Mouse (Mus musculus): ENCODE results near the gene Zswim7. TPM values are rescaled to one million over a fixed set of nuclear protein-coding genes. Genes with fewer than 3 reads are reported as not detected.

The Zswim7 gene
- 19.7 and 22.2 TPM in 2 replicates for polyA plus RNA-seq (2014; fragmentation: Nextera tagmentation; extraction: Ambion mirVana)

GRCm38 (mm10) chr11:62280675-62281600 is at the start of gene Zswim7, which contains the start of gene Ttc19:
Gene Zswim7, minus strand, starts transcription at chr11:62281375.
Gene Ttc19, plus strand, starts transcription at chr11:62281473.
- WGBS = under 1% methylated on average over 68 of the region's 68 CpGs
- Histone ChIP-seq H3K9ac (ENCODE audit: low read length) (peak within 1 kb of the TSS; percentile 76), H3K9me3 (ENCODE audit: control insufficient read depth, low read length) (no peaks in the 10 kb centered on the region), H3K27ac (replicated peaks in 1 of 2; ENCODE audit: control insufficient read depth in 1 of 2, insufficient read depth in 1 of 2, low read depth in 2 of 2, low read length in 2 of 2) (peak within 1 kb of the TSS; percentile 87 to 96), H3K4me1 (ENCODE audit: control insufficient read depth in 2 of 2, insufficient read depth in 2 of 2, low read length in 2 of 2) (peaks cover 0 to 8% of the 10 kb centered on the region in 2 experiments; a peak in 1 of 4 replicates), H3K36me3 (ENCODE audit: control insufficient read depth, insufficient read depth, low read length) (peaks cover 30% of the 10 kb centered on the region), H3K4me2 (ENCODE audit: low read length) (peak within 1 kb of the TSS; percentile 73), H3K27me3 (ENCODE audit: control insufficient read depth, insufficient read depth, low read length) (no peaks in the 10 kb centered on the region), H3K4me3 (ENCODE audit: control insufficient read depth in 1 of 2, insufficient read depth in 1 of 2, low read depth in 1 of 2, low read length in 2 of 2) (peak within 1 kb of the TSS; percentile 64 to 88)
- ATAC-seq (ENCODE audit: insufficient number of reproducible peaks, insufficient read depth, low FRiP score, low read depth) = peak; percentile 95

- H3K27ac ChIP-seq (replicated peaks in 1 of 2; ENCODE audit: control insufficient read depth in 1 of 2, insufficient read depth in 1 of 2, low read depth in 2 of 2, low read length in 2 of 2) = 0 out of 4 replicates have a peak overlapping the region, but pooled peaks of 1 of the 2 experiments have one; percentile 14
- 28% methylated on average over 3 of the region's 3 CpGs for WGBS
- H3K4me3 ChIP-seq (ENCODE audit: control insufficient read depth in 1 of 2, insufficient read depth in 1 of 2, low read depth in 1 of 2, low read length in 2 of 2) = no peak overlapping the region
- peaks cover 0 to 4% of the 10 kb centered on the region in 2 experiments; a peak in 1 of 4 replicates for H3K4me1 ChIP-seq (ENCODE audit: control insufficient read depth in 2 of 2, insufficient read depth in 2 of 2, low read length in 2 of 2)
- H3K27me3 ChIP-seq (ENCODE audit: control insufficient read depth, insufficient read depth, low read length) = no peaks in the 10 kb centered on the region
- no peak overlapping the region for H3K9ac ChIP-seq (ENCODE audit: low read length)
- no peak overlapping the region for H3K4me2 ChIP-seq (ENCODE audit: low read length)
- peaks cover 98% of the 10 kb centered on the region for H3K36me3 ChIP-seq (ENCODE audit: control insufficient read depth, insufficient read depth, low read length)
- no peak for ATAC-seq (ENCODE audit: insufficient number of reproducible peaks, insufficient read depth, low FRiP score, low read depth)
- H3K9me3 ChIP-seq (ENCODE audit: control insufficient read depth, low read length) = no peaks in the 10 kb centered on the region
Observed at GRCm38 (mm10) chr11:62323659-62324058, 42.5 kb upstream of the Zswim7 start.

DNA sequence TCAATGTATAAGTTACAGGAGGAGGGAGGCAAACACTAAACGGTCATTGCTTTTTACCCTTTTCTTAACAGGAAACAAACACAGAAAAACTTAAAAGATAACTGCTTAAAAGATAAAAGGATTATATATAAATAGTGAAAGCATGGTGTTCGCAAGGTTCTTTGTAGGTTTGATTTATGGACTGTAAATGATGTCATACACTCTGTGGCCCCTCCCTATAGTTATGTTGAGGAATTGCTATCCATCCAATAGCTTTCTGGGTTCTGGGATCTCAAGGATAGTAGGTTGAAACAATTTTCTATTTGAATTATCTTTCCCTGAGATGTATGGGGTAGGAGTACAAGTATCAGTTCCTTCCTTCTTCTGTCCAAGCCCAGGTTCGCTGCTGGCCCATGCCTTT is 38.9 kb upstream of the Zswim7 start:
- 81% methylated on average over 3 of the region's 3 CpGs for WGBS
- Histone ChIP-seq H3K9ac (ENCODE audit: low read length) (no peak overlapping the region), H3K4me2 (ENCODE audit: low read length) (no peak overlapping the region), H3K9me3 (ENCODE audit: control insufficient read depth, low read length) (no peaks in the 10 kb centered on the region), H3K27ac (replicated peaks in 1 of 2; ENCODE audit: control insufficient read depth in 1 of 2, insufficient read depth in 1 of 2, low read depth in 2 of 2, low read length in 2 of 2) (no peak overlapping the region), H3K27me3 (ENCODE audit: control insufficient read depth, insufficient read depth, low read length) (no peaks in the 10 kb centered on the region), H3K36me3 (ENCODE audit: control insufficient read depth, insufficient read depth, low read length) (peaks cover 98% of the 10 kb centered on the region), H3K4me3 (ENCODE audit: control insufficient read depth in 1 of 2, insufficient read depth in 1 of 2, low read depth in 1 of 2, low read length in 2 of 2) (no peak overlapping the region), H3K4me1 (ENCODE audit: control insufficient read depth in 2 of 2, insufficient read depth in 2 of 2, low read length in 2 of 2) (peaks cover 0 to 4% of the 10 kb centered on the region in 2 experiments; a peak in 1 of 4 replicates)
- ATAC-seq (ENCODE audit: insufficient number of reproducible peaks, insufficient read depth, low FRiP score, low read depth) = no peak

DNA sequence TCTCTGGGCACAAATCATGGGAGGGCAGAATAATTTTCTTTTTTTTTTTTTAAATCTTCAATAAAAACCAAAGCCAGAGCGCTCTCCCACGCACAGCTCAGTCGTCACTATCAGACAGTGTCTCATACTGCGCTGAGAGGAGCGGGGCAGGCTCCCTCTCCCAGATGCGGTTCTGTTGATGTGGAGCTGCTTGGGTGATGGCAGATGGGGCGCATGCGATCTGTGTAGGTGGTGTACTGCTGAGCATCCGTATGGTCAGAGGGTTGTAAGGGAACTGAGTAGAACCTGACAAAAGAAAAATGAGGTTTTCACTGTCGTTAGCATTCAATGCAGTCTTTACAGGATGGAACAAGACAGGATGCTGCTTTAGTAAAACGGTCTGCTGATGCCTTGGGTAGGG is 36.6 kb upstream of the Zswim7 start:
- 85% methylated on average over 11 of the region's 11 CpGs for WGBS
- H3K9me3 ChIP-seq (ENCODE audit: control insufficient read depth, low read length) = no peaks in the 10 kb centered on the region
- ATAC-seq (ENCODE audit: insufficient number of reproducible peaks, insufficient read depth, low FRiP score, low read depth) = no peak
- no peak overlapping the region for H3K27ac ChIP-seq (replicated peaks in 1 of 2; ENCODE audit: control insufficient read depth in 1 of 2, insufficient read depth in 1 of 2, low read depth in 2 of 2, low read length in 2 of 2)
- no peak overlapping the region for H3K4me2 ChIP-seq (ENCODE audit: low read length)
- H3K4me1 ChIP-seq (ENCODE audit: control insufficient read depth in 2 of 2, insufficient read depth in 2 of 2, low read length in 2 of 2) = no peaks in the 10 kb centered on the region
- no peaks in the 10 kb centered on the region for H3K27me3 ChIP-seq (ENCODE audit: control insufficient read depth, insufficient read depth, low read length)
- H3K9ac ChIP-seq (ENCODE audit: low read length) = no peak overlapping the region
- H3K4me3 ChIP-seq (ENCODE audit: control insufficient read depth in 1 of 2, insufficient read depth in 1 of 2, low read depth in 1 of 2, low read length in 2 of 2) = no peak overlapping the region
- H3K36me3 ChIP-seq (ENCODE audit: control insufficient read depth, insufficient read depth, low read length) = peaks cover 100% of the 10 kb centered on the region

GRCm38 (mm10) chr11:62314984-62315383 is 33.8 kb upstream of the Zswim7 start:
- Histone ChIP-seq H3K9ac (ENCODE audit: low read length) (no peak overlapping the region), H3K27ac (replicated peaks in 1 of 2; ENCODE audit: control insufficient read depth in 1 of 2, insufficient read depth in 1 of 2, low read depth in 2 of 2, low read length in 2 of 2) (no peak overlapping the region), H3K36me3 (ENCODE audit: control insufficient read depth, insufficient read depth, low read length) (peaks cover 79% of the 10 kb centered on the region), H3K4me1 (ENCODE audit: control insufficient read depth in 2 of 2, insufficient read depth in 2 of 2, low read length in 2 of 2) (no peaks in the 10 kb centered on the region), H3K4me2 (ENCODE audit: low read length) (no peak overlapping the region), H3K9me3 (ENCODE audit: control insufficient read depth, low read length) (no peaks in the 10 kb centered on the region), H3K27me3 (ENCODE audit: control insufficient read depth, insufficient read depth, low read length) (no peaks in the 10 kb centered on the region), H3K4me3 (ENCODE audit: control insufficient read depth in 1 of 2, insufficient read depth in 1 of 2, low read depth in 1 of 2, low read length in 2 of 2) (no peak overlapping the region)
- no peak for ATAC-seq (ENCODE audit: insufficient number of reproducible peaks, insufficient read depth, low FRiP score, low read depth)
- 96% methylated on average over 5 of the region's 5 CpGs for WGBS

DNA sequence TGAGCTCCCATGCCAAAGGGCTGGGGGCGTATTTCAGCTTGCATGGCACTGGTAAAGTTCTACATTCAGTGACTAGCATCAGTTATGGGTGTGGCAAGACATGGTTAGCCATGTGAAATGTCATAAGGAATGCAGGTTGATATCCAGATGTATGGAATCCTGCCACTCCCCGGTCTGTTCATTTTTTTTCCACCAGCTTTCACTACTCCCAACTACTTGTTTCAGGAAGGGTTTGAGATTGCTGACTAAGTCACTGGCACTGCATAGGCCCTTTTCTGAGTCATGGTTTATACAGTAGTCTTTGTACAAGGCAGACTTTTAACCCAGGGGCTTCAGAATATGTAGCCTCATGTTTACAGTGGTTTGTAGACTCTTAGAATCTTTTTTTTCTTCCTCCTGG is 28.1 kb upstream of the Zswim7 start:
- Histone ChIP-seq H3K27me3 (ENCODE audit: control insufficient read depth, insufficient read depth, low read length) (no peaks in the 10 kb centered on the region), H3K9ac (ENCODE audit: low read length) (no peak overlapping the region), H3K27ac (replicated peaks in 1 of 2; ENCODE audit: control insufficient read depth in 1 of 2, insufficient read depth in 1 of 2, low read depth in 2 of 2, low read length in 2 of 2) (no peak overlapping the region), H3K9me3 (ENCODE audit: control insufficient read depth, low read length) (no peaks in the 10 kb centered on the region), H3K4me1 (ENCODE audit: control insufficient read depth in 2 of 2, insufficient read depth in 2 of 2, low read length in 2 of 2) (no peaks in the 10 kb centered on the region), H3K4me3 (ENCODE audit: control insufficient read depth in 1 of 2, insufficient read depth in 1 of 2, low read depth in 1 of 2, low read length in 2 of 2) (no peak overlapping the region), H3K4me2 (ENCODE audit: low read length) (no peak overlapping the region), H3K36me3 (ENCODE audit: control insufficient read depth, insufficient read depth, low read length) (peaks cover 71% of the 10 kb centered on the region)
- ATAC-seq (ENCODE audit: insufficient number of reproducible peaks, insufficient read depth, low FRiP score, low read depth) = no peak
- WGBS = 83% methylated on average over 2 of the region's 2 CpGs

- Histone ChIP-seq H3K4me2 (ENCODE audit: low read length) (no peak overlapping the region), H3K36me3 (ENCODE audit: control insufficient read depth, insufficient read depth, low read length) (peaks cover 58% of the 10 kb centered on the region), H3K4me3 (ENCODE audit: control insufficient read depth in 1 of 2, insufficient read depth in 1 of 2, low read depth in 1 of 2, low read length in 2 of 2) (no peak overlapping the region), H3K27ac (replicated peaks in 1 of 2; ENCODE audit: control insufficient read depth in 1 of 2, insufficient read depth in 1 of 2, low read depth in 2 of 2, low read length in 2 of 2) (no peak overlapping the region), H3K27me3 (ENCODE audit: control insufficient read depth, insufficient read depth, low read length) (no peaks in the 10 kb centered on the region), H3K9me3 (ENCODE audit: control insufficient read depth, low read length) (no peaks in the 10 kb centered on the region), H3K4me1 (ENCODE audit: control insufficient read depth in 2 of 2, insufficient read depth in 2 of 2, low read length in 2 of 2) (no peaks in the 10 kb centered on the region), H3K9ac (ENCODE audit: low read length) (no peak overlapping the region)
- ATAC-seq (ENCODE audit: insufficient number of reproducible peaks, insufficient read depth, low FRiP score, low read depth) = no peak
- 87% methylated on average over 2 of the region's 2 CpGs for WGBS
Observed at GRCm38 (mm10) chr11:62305866-62306265, 24.7 kb upstream of the Zswim7 start.
